Mouse (Mus musculus): ENCODE data around the gene Raf1. TPM values are rescaled to one million over a fixed set of nuclear protein-coding genes. Genes with fewer than 3 reads are reported as not detected.
A peak's percentile ranks its signal among the peaks of the same experiment; 100 is the strongest.

Gene Raf1
- polyA plus RNA-seq, 1 experiment, result 209 TPM

DNA sequence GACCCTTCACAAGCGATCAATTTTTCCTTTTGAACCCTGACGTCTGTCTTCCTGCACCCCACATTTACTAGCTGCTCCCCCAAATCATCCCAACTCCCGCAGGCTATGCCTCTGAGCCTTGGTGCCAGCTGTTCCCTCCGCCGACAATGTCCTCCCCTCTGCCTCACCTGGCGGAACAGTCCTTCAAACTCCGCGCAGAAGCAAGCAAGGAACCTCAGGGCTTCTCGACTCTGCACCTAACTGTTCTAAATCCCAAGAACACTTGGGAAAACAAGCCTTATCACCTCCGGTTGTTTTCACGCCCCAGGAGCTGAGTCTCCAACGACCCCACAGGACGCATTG is 1.3 kb downstream of the Raf1 start:
- WGBS, result under 1% methylated on average over 13 of the region's 13 CpGs
- no peaks in the 10 kb centered on the region for H3K27me3 ChIP-seq (ENCODE audit: control insufficient read depth, insufficient read depth, low read length)
- H3K27ac ChIP-seq (ENCODE audit: control insufficient read depth, insufficient read depth, low read length), result peak overlapping the region; percentile 9; the same call in 1 of the 2 replicates
- H3K4me3 ChIP-seq (ENCODE audit: control insufficient read depth, insufficient read depth, low read length), result peak overlapping the region; percentile 81
- H3K36me3 ChIP-seq (ENCODE audit: control insufficient read depth, insufficient read depth, low read length), result no peaks in the 10 kb centered on the region
- TF ChIP-seq POLR2A (IDR thresholded peaks at IDR 0.05; ENCODE audit: control insufficient read depth, extremely low read depth, insufficient read depth, low read length, poor library complexity), result no peak
- no peak for TF ChIP-seq CTCF (IDR thresholded peaks at IDR 0.05; ENCODE audit: borderline replicate concordance, control insufficient read depth, extremely low read depth, insufficient read depth, low read length, poor library complexity)
- peak; percentile 38 for DNase-seq
- H3K4me1 ChIP-seq (replicated peaks; ENCODE audit: control insufficient read depth, insufficient read depth, low read length), result peaks cover 3% of the 10 kb centered on the region

DNA sequence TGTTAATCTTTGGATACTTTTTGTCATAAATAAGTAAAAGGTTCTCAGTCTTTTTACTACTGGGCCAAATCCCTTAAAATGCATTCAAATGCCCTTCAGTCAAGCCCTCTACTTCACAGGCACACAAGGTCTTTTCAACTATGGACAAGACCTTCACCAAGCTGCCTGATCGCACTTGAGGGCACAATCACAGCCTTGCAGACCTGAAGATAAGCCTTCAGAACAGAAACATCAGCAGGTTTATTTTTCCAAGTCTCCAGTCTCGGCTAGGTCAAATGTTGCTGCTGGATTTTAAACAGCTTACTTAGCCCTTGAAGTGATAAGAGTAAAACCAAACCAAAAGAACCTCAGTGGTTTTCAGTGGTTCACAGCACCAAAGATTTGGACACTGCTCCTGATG is 2.1 kb downstream of the Raf1 start:
- H3K4me1 ChIP-seq (replicated peaks; ENCODE audit: control insufficient read depth, insufficient read depth, low read length), result peaks cover 3% of the 10 kb centered on the region
- TF ChIP-seq CTCF (IDR thresholded peaks at IDR 0.05; ENCODE audit: borderline replicate concordance, control insufficient read depth, extremely low read depth, insufficient read depth, low read length, poor library complexity) (no peak), POLR2A (IDR thresholded peaks at IDR 0.05; ENCODE audit: control insufficient read depth, extremely low read depth, insufficient read depth, low read length, poor library complexity) (no peak)
- H3K36me3 ChIP-seq (ENCODE audit: control insufficient read depth, insufficient read depth, low read length), result no peaks in the 10 kb centered on the region
- WGBS, result 84% methylated on average over 2 of the region's 2 CpGs
- no peak for DNase-seq
- no peaks in the 10 kb centered on the region for H3K27me3 ChIP-seq (ENCODE audit: control insufficient read depth, insufficient read depth, low read length)
- no peak overlapping the region for H3K27ac ChIP-seq (ENCODE audit: control insufficient read depth, insufficient read depth, low read length)
- no peak overlapping the region for H3K4me3 ChIP-seq (ENCODE audit: control insufficient read depth, insufficient read depth, low read length)

- no peak overlapping the region for H3K27ac ChIP-seq (ENCODE audit: control insufficient read depth, insufficient read depth, low read length)
- no peaks in the 10 kb centered on the region for H3K36me3 ChIP-seq (ENCODE audit: control insufficient read depth, insufficient read depth, low read length)
- WGBS, result 100% methylated on average over 1 of the region's 1 CpGs
- H3K4me3 ChIP-seq (ENCODE audit: control insufficient read depth, insufficient read depth, low read length), result no peak overlapping the region
- H3K27me3 ChIP-seq (ENCODE audit: control insufficient read depth, insufficient read depth, low read length), result no peaks in the 10 kb centered on the region
- TF ChIP-seq POLR2A (IDR thresholded peaks at IDR 0.05; ENCODE audit: control insufficient read depth, extremely low read depth, insufficient read depth, low read length, poor library complexity) (no peak), CTCF (IDR thresholded peaks at IDR 0.05; ENCODE audit: borderline replicate concordance, control insufficient read depth, extremely low read depth, insufficient read depth, low read length, poor library complexity) (no peak)
- DNase-seq, result no peak
- peaks cover 5% of the 10 kb centered on the region for H3K4me1 ChIP-seq (replicated peaks; ENCODE audit: control insufficient read depth, insufficient read depth, low read length)
Observed at GRCm38 (mm10) chr6:115672700-115673099, 3.7 kb downstream of the Raf1 start.

- Histone ChIP-seq H3K27me3 (ENCODE audit: control insufficient read depth, insufficient read depth, low read length) (no peaks in the 10 kb centered on the region), H3K4me1 (replicated peaks; ENCODE audit: control insufficient read depth, insufficient read depth, low read length) (0 out of 2 replicates have a peak, but pooled peaks cover 2% of the 10 kb centered on the region), H3K4me3 (ENCODE audit: control insufficient read depth, insufficient read depth, low read length) (no peak overlapping the region), H3K36me3 (ENCODE audit: control insufficient read depth, insufficient read depth, low read length) (no peaks in the 10 kb centered on the region), H3K27ac (ENCODE audit: control insufficient read depth, insufficient read depth, low read length) (no peak overlapping the region)
- TF ChIP-seq POLR2A (IDR thresholded peaks at IDR 0.05; ENCODE audit: control insufficient read depth, extremely low read depth, insufficient read depth, low read length, poor library complexity) (no peak), CTCF (IDR thresholded peaks at IDR 0.05; ENCODE audit: borderline replicate concordance, control insufficient read depth, extremely low read depth, insufficient read depth, low read length, poor library complexity) (no peak)
- WGBS, result 85% methylated on average over 4 of the region's 4 CpGs
- no peak for DNase-seq
Observed at GRCm38 (mm10) chr6:115666641-115667040, 9.8 kb downstream of the Raf1 start.

GRCm38 (mm10) chr6:115664268-115664667 is 12.2 kb downstream of the Raf1 start:
- Histone ChIP-seq H3K27ac (ENCODE audit: control insufficient read depth, insufficient read depth, low read length) (no peak overlapping the region), H3K27me3 (ENCODE audit: control insufficient read depth, insufficient read depth, low read length) (no peaks in the 10 kb centered on the region), H3K4me1 (replicated peaks; ENCODE audit: control insufficient read depth, insufficient read depth, low read length) (0 out of 2 replicates have a peak, but pooled peaks cover 2% of the 10 kb centered on the region), H3K4me3 (ENCODE audit: control insufficient read depth, insufficient read depth, low read length) (no peak overlapping the region), H3K36me3 (ENCODE audit: control insufficient read depth, insufficient read depth, low read length) (no peaks in the 10 kb centered on the region)
- TF ChIP-seq POLR2A (IDR thresholded peaks at IDR 0.05; ENCODE audit: control insufficient read depth, extremely low read depth, insufficient read depth, low read length, poor library complexity) (no peak), CTCF (IDR thresholded peaks at IDR 0.05; ENCODE audit: borderline replicate concordance, control insufficient read depth, extremely low read depth, insufficient read depth, low read length, poor library complexity) (no peak)
- WGBS, result 96% methylated on average over 3 of the region's 3 CpGs
- no peak for DNase-seq

GRCm38 (mm10) chr6:115658802-115659201 is 17.6 kb downstream of the Raf1 start:
- no peaks in the 10 kb centered on the region for H3K27me3 ChIP-seq (ENCODE audit: control insufficient read depth, insufficient read depth, low read length)
- no peak overlapping the region for H3K4me3 ChIP-seq (ENCODE audit: control insufficient read depth, insufficient read depth, low read length)
- DNase-seq, result no peak
- 0 out of 2 replicates have a peak, but pooled peaks cover 2% of the 10 kb centered on the region for H3K4me1 ChIP-seq (replicated peaks; ENCODE audit: control insufficient read depth, insufficient read depth, low read length)
- TF ChIP-seq CTCF (IDR thresholded peaks at IDR 0.05; ENCODE audit: borderline replicate concordance, control insufficient read depth, extremely low read depth, insufficient read depth, low read length, poor library complexity) (no peak), POLR2A (IDR thresholded peaks at IDR 0.05; ENCODE audit: control insufficient read depth, extremely low read depth, insufficient read depth, low read length, poor library complexity) (no peak)
- no peaks in the 10 kb centered on the region for H3K36me3 ChIP-seq (ENCODE audit: control insufficient read depth, insufficient read depth, low read length)
- H3K27ac ChIP-seq (ENCODE audit: control insufficient read depth, insufficient read depth, low read length), result no peak overlapping the region

DNA sequence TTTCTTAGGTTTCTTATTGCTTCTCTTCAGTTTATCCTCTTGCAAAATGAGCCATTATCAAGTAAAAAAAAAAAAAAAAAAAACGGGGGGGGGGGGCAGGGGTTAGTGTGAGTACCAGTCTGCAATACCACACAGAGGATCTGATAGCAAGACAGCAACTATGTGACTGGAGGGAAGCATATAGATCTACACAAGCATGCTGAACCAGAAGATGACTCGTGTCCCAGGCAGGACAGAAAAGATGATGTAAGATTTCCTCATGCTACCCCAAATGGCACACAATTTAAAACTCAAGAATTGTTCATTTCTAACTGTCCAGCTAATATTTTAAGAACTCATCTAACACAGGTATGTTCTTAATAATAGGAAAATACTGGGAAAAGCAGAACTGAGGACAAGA is 22.5 kb downstream of the Raf1 start:
- Histone ChIP-seq H3K4me1 (replicated peaks; ENCODE audit: control insufficient read depth, insufficient read depth, low read length) (peaks cover 11% of the 10 kb centered on the region; the same call in 1 of the 2 replicates), H3K36me3 (ENCODE audit: control insufficient read depth, insufficient read depth, low read length) (no peaks in the 10 kb centered on the region), H3K4me3 (ENCODE audit: control insufficient read depth, insufficient read depth, low read length) (no peak overlapping the region), H3K27me3 (ENCODE audit: control insufficient read depth, insufficient read depth, low read length) (no peaks in the 10 kb centered on the region), H3K27ac (ENCODE audit: control insufficient read depth, insufficient read depth, low read length) (no peak overlapping the region)
- TF ChIP-seq POLR2A (IDR thresholded peaks at IDR 0.05; ENCODE audit: control insufficient read depth, extremely low read depth, insufficient read depth, low read length, poor library complexity) (no peak), CTCF (IDR thresholded peaks at IDR 0.05; ENCODE audit: borderline replicate concordance, control insufficient read depth, extremely low read depth, insufficient read depth, low read length, poor library complexity) (no peak)
- no peak for DNase-seq
- 74% methylated on average over 2 of the region's 2 CpGs for WGBS

Data from thymus, adult 2 months (tissue).